Mouse (Mus musculus): ENCODE results near the gene Notch1. TPM values are rescaled to one million over a fixed set of nuclear protein-coding genes. Genes with fewer than 3 reads are reported as not detected.
A peak's percentile ranks its signal among the peaks of the same experiment; 100 is the strongest.

Notch1 gene
- polyA plus RNA-seq, 1 experiment from 2014 or later: 47.5 TPM

DNA sequence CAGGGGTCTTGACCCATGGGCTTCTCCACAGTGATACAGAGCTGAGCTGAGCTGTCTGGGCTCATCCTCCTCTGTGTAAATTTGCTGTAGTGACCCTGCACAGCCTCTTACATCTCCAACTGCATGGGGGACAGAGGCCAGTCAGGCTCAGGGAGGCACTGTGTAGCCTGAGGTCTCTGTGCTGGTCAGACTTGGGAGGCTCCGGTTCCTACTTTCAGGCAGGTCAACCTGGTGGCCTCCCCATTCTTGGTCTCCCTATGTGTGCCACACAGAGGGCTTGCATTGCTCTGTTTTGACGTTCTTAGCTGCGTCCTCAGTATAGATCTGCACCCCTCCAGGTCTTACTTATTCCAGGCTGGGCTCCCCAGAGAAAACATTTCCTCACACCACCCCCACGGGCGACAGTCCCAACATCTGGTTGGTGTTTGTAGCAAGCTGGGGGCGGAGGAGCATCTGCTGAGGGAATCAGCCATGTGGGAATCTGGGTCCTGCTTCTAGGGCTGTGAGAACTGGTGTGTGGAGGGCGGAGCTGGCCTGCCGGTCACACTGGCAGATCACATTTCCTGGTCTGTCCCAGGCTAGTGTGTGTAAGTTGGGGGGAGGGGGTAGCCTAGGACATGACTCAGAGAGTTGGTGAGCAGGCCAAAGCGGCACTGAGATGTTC lies 9.0 kb upstream of the Notch1 start:
- no peak overlapping the region for H3K4me3 ChIP-seq (ENCODE audit: low read depth, low read length)
- no peak overlapping the region for H3K9ac ChIP-seq (ENCODE audit: low read length)
- no peaks in the 10 kb centered on the region for H3K36me3 ChIP-seq (ENCODE audit: control insufficient read depth, insufficient read depth, low read length)
- H3K9me3 ChIP-seq (ENCODE audit: control insufficient read depth, low read length): no peaks in the 10 kb centered on the region
- H3K4me2 ChIP-seq: no peak overlapping the region
- no peaks in the 10 kb centered on the region for H3K27me3 ChIP-seq (ENCODE audit: control insufficient read depth, insufficient read depth, low read length)
- 45% methylated on average over 9 of the region's 9 CpGs for WGBS
- ATAC-seq (ENCODE audit: low FRiP score) (no peak), DNase-seq (ENCODE audit: low spot score, missing footprints) (no peak)
- no peak overlapping the region for H3K27ac ChIP-seq (ENCODE audit: low read depth, low read length)
- peaks cover 5% of the 10 kb centered on the region; the same call in 1 of the 2 replicates for H3K4me1 ChIP-seq (ENCODE audit: control insufficient read depth, insufficient read depth, low read length)

DNA sequence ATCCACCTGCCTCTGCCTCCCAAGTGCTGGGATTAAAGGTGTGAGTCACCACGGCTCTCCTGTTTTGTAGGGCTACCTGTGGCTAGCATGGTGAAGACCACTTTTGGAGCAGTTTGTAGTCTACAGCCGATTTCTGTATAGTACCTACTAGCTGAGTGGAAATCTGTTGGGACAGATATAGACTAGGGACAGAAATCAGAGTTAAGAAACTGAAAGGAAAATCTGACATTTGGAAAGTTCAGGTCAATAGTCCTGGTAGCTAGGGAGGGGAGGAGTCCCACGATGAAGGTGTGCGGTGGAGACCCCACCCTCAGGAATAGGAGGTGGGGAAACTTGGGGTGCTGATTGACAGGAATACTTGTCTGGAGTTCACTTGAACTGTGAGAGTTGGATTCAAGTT lies 5.9 kb upstream of the Notch1 start:
- DNase-seq (ENCODE audit: low spot score, missing footprints) (no peak), ATAC-seq (ENCODE audit: low FRiP score) (no peak)
- H3K36me3 ChIP-seq (ENCODE audit: control insufficient read depth, insufficient read depth, low read length): no peaks in the 10 kb centered on the region
- no peak overlapping the region for H3K9ac ChIP-seq (ENCODE audit: low read length)
- no peak overlapping the region for H3K4me2 ChIP-seq
- H3K9me3 ChIP-seq (ENCODE audit: control insufficient read depth, low read length): no peaks in the 10 kb centered on the region
- 90% methylated on average over 4 of the region's 4 CpGs for WGBS
- H3K4me1 ChIP-seq (ENCODE audit: control insufficient read depth, insufficient read depth, low read length): peaks cover 11% of the 10 kb centered on the region
- no peak overlapping the region for H3K27ac ChIP-seq (ENCODE audit: low read depth, low read length)
- no peaks in the 10 kb centered on the region for H3K27me3 ChIP-seq (ENCODE audit: control insufficient read depth, insufficient read depth, low read length)
- H3K4me3 ChIP-seq (ENCODE audit: low read depth, low read length): no peak overlapping the region

DNA sequence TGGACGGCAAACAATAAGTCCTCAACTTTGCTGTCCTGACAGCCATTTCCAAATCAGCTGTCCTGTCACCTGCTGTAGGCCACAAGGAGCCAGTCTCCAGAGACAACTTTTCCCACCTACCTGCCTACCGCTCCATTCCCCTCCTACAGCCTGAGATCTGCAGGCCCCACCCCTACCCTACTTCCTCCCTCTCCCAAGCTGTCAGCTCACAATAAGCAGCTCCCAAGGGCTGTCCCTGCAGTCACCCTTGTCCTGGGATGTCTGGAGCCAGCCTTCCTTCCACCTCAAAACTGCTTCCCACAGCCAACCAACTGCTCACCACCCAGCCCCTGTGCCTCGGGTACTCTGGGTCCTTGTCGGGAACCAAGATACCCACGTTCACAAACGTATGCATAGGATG lies 3.3 kb upstream of the Notch1 start:
- Histone ChIP-seq H3K36me3 (ENCODE audit: control insufficient read depth, insufficient read depth, low read length) (no peaks in the 10 kb centered on the region), H3K4me2 (no peak overlapping the region), H3K9ac (ENCODE audit: low read length) (no peak overlapping the region), H3K4me3 (ENCODE audit: low read depth, low read length) (no peak overlapping the region), H3K9me3 (ENCODE audit: control insufficient read depth, low read length) (no peaks in the 10 kb centered on the region), H3K27ac (ENCODE audit: low read depth, low read length) (no peak overlapping the region), H3K4me1 (ENCODE audit: control insufficient read depth, insufficient read depth, low read length) (peaks cover 6% of the 10 kb centered on the region), H3K27me3 (ENCODE audit: control insufficient read depth, insufficient read depth, low read length) (no peaks in the 10 kb centered on the region)
- DNase-seq (ENCODE audit: low spot score, missing footprints) (no peak), ATAC-seq (ENCODE audit: low FRiP score) (no peak)
- 92% methylated on average over 6 of the region's 6 CpGs for WGBS

DNA sequence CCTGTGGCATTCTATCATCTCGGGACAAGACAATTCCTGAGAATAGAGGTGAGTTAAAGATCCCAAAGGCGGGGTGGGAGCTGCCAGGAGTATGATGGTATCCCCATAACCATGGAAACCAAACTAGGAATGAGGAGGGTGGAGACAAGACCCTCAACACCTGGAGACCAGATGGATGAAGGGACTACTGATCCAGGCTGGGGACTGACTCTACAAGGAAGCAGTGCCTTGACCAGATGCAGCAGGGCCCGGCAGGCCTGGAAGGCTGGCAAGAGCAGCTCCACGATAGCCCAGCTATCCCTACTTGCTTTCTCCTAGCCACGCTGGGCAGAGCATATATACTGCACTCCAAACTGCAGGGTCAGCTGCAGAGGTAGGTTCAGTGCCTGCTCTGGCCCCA lies 524 bp upstream of the Notch1 start:
- ATAC-seq (ENCODE audit: low FRiP score): no peak
- H3K27me3 ChIP-seq (ENCODE audit: control insufficient read depth, insufficient read depth, low read length): no peaks in the 10 kb centered on the region
- DNase-seq (ENCODE audit: low spot score, missing footprints): no peak
- peaks cover 6% of the 10 kb centered on the region for H3K4me1 ChIP-seq (ENCODE audit: control insufficient read depth, insufficient read depth, low read length)
- no peak overlapping the region for H3K4me2 ChIP-seq
- WGBS: 83% methylated on average over 5 of the region's 5 CpGs
- H3K4me3 ChIP-seq (ENCODE audit: low read depth, low read length): no peak overlapping the region
- no peaks in the 10 kb centered on the region for H3K36me3 ChIP-seq (ENCODE audit: control insufficient read depth, insufficient read depth, low read length)
- no peaks in the 10 kb centered on the region for H3K9me3 ChIP-seq (ENCODE audit: control insufficient read depth, low read length)
- no peak overlapping the region for H3K9ac ChIP-seq (ENCODE audit: low read length)
- no peak overlapping the region for H3K27ac ChIP-seq (ENCODE audit: low read depth, low read length)

DNA sequence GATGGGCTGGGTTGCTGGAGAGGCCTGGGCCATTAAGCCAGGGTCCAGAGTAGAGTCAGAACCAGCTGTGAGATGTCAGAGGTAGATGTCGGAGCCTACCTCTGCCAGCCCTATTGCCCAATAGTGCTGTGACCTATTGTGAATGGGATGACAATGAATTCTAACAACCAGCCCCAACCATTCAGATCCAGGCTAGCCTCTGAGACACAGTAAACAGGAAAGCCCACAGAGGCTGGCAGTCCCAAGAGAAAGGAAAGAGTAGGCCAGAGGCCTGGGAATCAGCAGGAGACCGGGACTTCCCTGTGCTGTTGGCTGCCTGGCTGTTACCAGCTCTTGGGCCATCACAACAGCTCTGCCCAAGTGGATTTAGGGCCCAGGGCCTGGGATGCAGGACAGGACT lies 1.1 kb downstream of the Notch1 start:
- H3K9ac ChIP-seq (ENCODE audit: low read length): no peak overlapping the region
- no peak overlapping the region for H3K4me2 ChIP-seq
- no peaks in the 10 kb centered on the region for H3K36me3 ChIP-seq (ENCODE audit: control insufficient read depth, insufficient read depth, low read length)
- ATAC-seq (ENCODE audit: low FRiP score) (no peak), DNase-seq (ENCODE audit: low spot score, missing footprints) (no peak)
- peaks cover 6% of the 10 kb centered on the region for H3K4me1 ChIP-seq (ENCODE audit: control insufficient read depth, insufficient read depth, low read length)
- no peak overlapping the region for H3K4me3 ChIP-seq (ENCODE audit: low read depth, low read length)
- H3K27ac ChIP-seq (ENCODE audit: low read depth, low read length): no peak overlapping the region
- WGBS: 93% methylated on average over 2 of the region's 2 CpGs
- no peaks in the 10 kb centered on the region for H3K27me3 ChIP-seq (ENCODE audit: control insufficient read depth, insufficient read depth, low read length)
- no peaks in the 10 kb centered on the region for H3K9me3 ChIP-seq (ENCODE audit: control insufficient read depth, low read length)

DNA sequence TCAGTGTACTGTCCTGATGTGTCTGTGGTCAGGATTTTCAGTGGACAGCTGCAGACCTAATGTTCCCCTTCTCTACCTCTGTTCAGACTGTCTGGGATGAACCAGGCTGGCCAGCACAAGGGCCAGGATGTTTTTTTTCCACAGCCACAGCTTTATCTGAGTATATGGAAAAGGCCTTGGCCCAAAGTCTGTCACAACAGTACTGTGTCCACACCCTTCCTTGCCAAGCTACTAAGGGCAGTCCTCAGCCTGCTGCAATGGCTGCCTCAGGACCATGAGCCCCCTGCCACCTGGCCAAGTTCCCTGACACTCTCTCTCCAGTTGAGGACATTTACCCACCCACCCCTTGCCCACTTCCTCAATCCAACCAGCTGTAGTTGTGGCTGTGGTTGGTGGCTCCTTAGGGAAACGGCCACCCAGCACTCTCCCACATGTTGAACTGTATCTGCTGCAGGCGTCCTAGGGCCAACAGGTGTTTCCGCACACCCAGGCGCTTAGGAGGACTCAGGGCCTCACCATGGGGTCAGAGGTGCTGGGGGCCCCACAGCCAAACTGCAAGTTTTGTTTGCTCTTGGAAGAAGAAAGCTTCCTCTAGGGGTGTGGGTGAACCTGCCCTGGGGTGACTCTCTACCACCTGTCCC lies 3.2 kb downstream of the Notch1 start:
- Histone ChIP-seq H3K4me2 (no peak overlapping the region), H3K9ac (ENCODE audit: low read length) (no peak overlapping the region), H3K36me3 (ENCODE audit: control insufficient read depth, insufficient read depth, low read length) (no peaks in the 10 kb centered on the region), H3K9me3 (ENCODE audit: control insufficient read depth, low read length) (no peaks in the 10 kb centered on the region), H3K27ac (ENCODE audit: low read depth, low read length) (no peak overlapping the region), H3K4me3 (ENCODE audit: low read depth, low read length) (no peak overlapping the region), H3K27me3 (ENCODE audit: control insufficient read depth, insufficient read depth, low read length) (no peaks in the 10 kb centered on the region), H3K4me1 (ENCODE audit: control insufficient read depth, insufficient read depth, low read length) (peaks cover under 1% of the 10 kb centered on the region; the same call in 1 of the 2 replicates)
- ATAC-seq (ENCODE audit: low FRiP score): no peak
- 91% methylated on average over 4 of the region's 4 CpGs for WGBS
- DNase-seq (ENCODE audit: low spot score, missing footprints): no peak

DNA sequence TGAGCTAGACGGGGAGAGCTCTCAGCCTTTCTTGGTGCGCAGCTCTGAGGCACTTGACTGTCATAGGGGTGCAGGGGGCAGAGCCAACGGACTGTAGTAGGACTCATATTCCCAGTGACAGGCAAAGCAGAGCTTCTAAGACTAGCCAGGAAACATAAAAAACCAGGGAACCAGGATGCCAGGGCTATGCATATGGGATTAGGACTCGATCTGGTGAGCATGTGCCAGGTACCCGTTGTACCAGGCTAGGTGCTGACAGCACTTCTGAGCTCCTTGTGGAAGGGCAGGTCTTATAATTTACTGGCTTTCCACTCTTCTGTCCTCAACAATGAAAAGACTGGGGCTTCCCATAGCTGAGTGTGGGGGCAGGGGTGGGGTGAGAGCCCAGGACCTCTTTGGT lies 7.8 kb downstream of the Notch1 start:
- DNase-seq (ENCODE audit: low spot score, missing footprints) (no peak), ATAC-seq (ENCODE audit: low FRiP score) (no peak)
- no peak overlapping the region for H3K4me2 ChIP-seq
- H3K9ac ChIP-seq (ENCODE audit: low read length): no peak overlapping the region
- H3K36me3 ChIP-seq (ENCODE audit: control insufficient read depth, insufficient read depth, low read length): no peaks in the 10 kb centered on the region
- no peaks in the 10 kb centered on the region for H3K27me3 ChIP-seq (ENCODE audit: control insufficient read depth, insufficient read depth, low read length)
- 83% methylated on average over 5 of the region's 5 CpGs for whole genome bisulfite sequencing
- no peak overlapping the region for H3K4me3 ChIP-seq (ENCODE audit: low read depth, low read length)
- peaks cover 26% of the 10 kb centered on the region for H3K4me1 ChIP-seq (ENCODE audit: control insufficient read depth, insufficient read depth, low read length)
- no peak overlapping the region for H3K27ac ChIP-seq (ENCODE audit: low read depth, low read length)
- H3K9me3 ChIP-seq (ENCODE audit: control insufficient read depth, low read length): no peaks in the 10 kb centered on the region

DNA sequence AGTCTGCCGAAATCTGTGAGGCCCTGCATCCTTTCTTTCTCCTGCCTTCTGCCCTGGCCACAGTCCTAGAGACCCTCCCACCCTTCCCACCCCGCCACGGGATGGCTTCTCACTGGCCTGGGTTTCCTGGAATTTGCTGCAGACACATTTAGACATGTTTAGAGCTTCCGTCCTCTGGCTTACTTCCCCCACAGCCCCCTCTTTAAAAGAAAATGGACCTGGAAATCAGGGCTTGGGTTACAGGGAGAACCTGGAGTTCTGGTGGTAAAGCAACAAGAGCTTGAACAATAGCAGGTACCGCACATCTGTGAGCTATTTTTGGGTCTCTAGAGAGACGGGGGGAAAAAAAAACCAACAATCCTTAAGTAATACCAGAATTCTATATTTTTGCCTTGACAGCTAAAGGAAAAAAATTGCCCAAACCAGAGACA lies 8.5 kb downstream of the Notch1 start:
- WGBS: 22% methylated on average over 6 of the region's 6 CpGs
- ATAC-seq (ENCODE audit: low FRiP score) (no peak), DNase-seq (ENCODE audit: low spot score, missing footprints) (no peak)
- Histone ChIP-seq H3K4me1 (ENCODE audit: control insufficient read depth, insufficient read depth, low read length) (peaks cover 26% of the 10 kb centered on the region), H3K4me3 (ENCODE audit: low read depth, low read length) (no peak overlapping the region), H3K4me2 (no peak overlapping the region), H3K9me3 (ENCODE audit: control insufficient read depth, low read length) (no peaks in the 10 kb centered on the region), H3K36me3 (ENCODE audit: control insufficient read depth, insufficient read depth, low read length) (no peaks in the 10 kb centered on the region), H3K9ac (ENCODE audit: low read length) (peak overlapping the region; percentile 46), H3K27ac (ENCODE audit: low read depth, low read length) (no peak overlapping the region), H3K27me3 (ENCODE audit: control insufficient read depth, insufficient read depth, low read length) (no peaks in the 10 kb centered on the region)

DNA sequence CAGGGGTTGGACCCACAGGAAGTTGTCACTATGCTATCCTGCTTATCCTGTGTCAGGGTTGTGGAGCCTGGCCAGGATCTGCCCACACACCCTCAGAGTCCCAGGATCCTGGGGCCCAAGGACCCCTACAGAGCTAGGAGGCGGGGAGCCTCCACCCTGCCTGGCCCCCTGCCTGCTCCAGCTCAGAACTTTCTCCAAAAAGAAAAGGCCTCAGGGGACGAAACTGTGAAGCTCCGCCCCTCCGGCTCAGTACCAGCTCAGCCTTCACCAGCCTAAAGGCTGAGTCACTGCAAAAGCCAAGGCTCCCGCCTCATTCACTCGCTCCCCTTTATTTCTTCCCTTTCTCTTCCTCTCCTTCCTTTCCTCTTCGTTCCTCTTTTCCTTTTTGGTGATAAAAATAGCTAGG lies 9.0 kb downstream of the Notch1 start:
- Histone ChIP-seq H3K27ac (ENCODE audit: low read depth, low read length) (0 out of 2 replicates have a peak overlapping the region, but pooled peaks have one; percentile 36), H3K36me3 (ENCODE audit: control insufficient read depth, insufficient read depth, low read length) (no peaks in the 10 kb centered on the region), H3K9me3 (ENCODE audit: control insufficient read depth, low read length) (no peaks in the 10 kb centered on the region), H3K27me3 (ENCODE audit: control insufficient read depth, insufficient read depth, low read length) (no peaks in the 10 kb centered on the region), H3K4me1 (ENCODE audit: control insufficient read depth, insufficient read depth, low read length) (peaks cover 26% of the 10 kb centered on the region), H3K4me3 (ENCODE audit: low read depth, low read length) (no peak overlapping the region), H3K4me2 (no peak overlapping the region), H3K9ac (ENCODE audit: low read length) (peak overlapping the region; percentile 18; the same call in 1 of the 2 replicates)
- 5% methylated on average over 7 of the region's 7 CpGs for WGBS
- ATAC-seq (ENCODE audit: low FRiP score) (0 out of 2 replicates have a peak, but pooled peaks have one; percentile 6), DNase-seq (ENCODE audit: low spot score, missing footprints) (no peak)

Measured in midbrain, embryonic 11.5 days (tissue).